Mouse (Mus musculus) common myeloid progenitor, adult 5-6 weeks (primary cell): ENCODE measurements around the gene Olfr1097. TPM values are rescaled to one million over a fixed set of nuclear protein-coding genes. Genes with fewer than 3 reads are reported as not detected.

Experiments used
- ATAC-seq: replicated peaks from 2 replicates; pipeline ENCODE4 v1.8.0; 2016; ENCODE audit warnings: low read depth, mild to moderate bottlenecking, moderate TSS enrichment, inconsistent platforms; ENCODE audit not compliant: poor library complexity, severe bottlenecking
- total RNA-seq: library from RNA; stranded (forward); fragments of 200-1000, 187-1606 nt; gene quantifications from 2 replicates; pipeline ENCODE4 v1.2.3, GENCODE M21; 2017

Olfr1097 gene
- not detected in 2 replicates for total RNA-seq

GRCm38 (mm10) chr2:86892116-86892515, at the start of gene Olfr1097:
Gene Olfr1097, minus strand, starts transcription at chr2:86892216.
- no peak for ATAC-seq

GRCm38 (mm10) chr2:86926557-86926956, 34.5 kb upstream of the Olfr1097 start:
- no peak for ATAC-seq

GRCm38 (mm10) chr2:86924445-86924844, 32.4 kb upstream of the Olfr1097 start, which contains the start of gene Olfr1098:
Gene Olfr1098, minus strand, starts transcription at chr2:86924545.
- no peak for ATAC-seq

- ATAC-seq, result no peak
These were observed 13.6 kb upstream of the Olfr1097 start for GRCm38 (mm10) chr2:86905647-86906046.

GRCm38 (mm10) chr2:86874702-86875101, 17.3 kb downstream of the Olfr1097 start, which contains the start of gene Gm13723:
Gene Gm13723, minus strand, starts transcription at chr2:86874802.
- ATAC-seq, result no peak

- no peak for ATAC-seq
These were observed 40.4 kb downstream of the Olfr1097 start, which contains the start of gene Olfr1095 for GRCm38 (mm10) chr2:86851596-86851995. Gene Olfr1095, minus strand, starts transcription at chr2:86851696.

Other genes with a start within 250 kb of the Olfr1097 start
- not detected in 2 replicates for gene Olfr1085, start 230.2 kb downstream of the Olfr1097 start, total RNA-seq
- gene Olfr1086, start 212.1 kb downstream of the Olfr1097 start, total RNA-seq, result not detected in 2 replicates
- not detected in 2 replicates for gene Olfr1087, start 193.8 kb downstream of the Olfr1097 start, total RNA-seq
- not detected in 2 replicates for gene Olfr1089, start 158.5 kb downstream of the Olfr1097 start, total RNA-seq
- not detected in 2 replicates for gene Olfr1090, start 133.2 kb downstream of the Olfr1097 start, total RNA-seq
- not detected in 2 replicates for gene Olfr1093, start 109.7 kb downstream of the Olfr1097 start, total RNA-seq
- not detected in 2 replicates for gene Olfr141, start 82.2 kb downstream of the Olfr1097 start, total RNA-seq
- not detected in 2 replicates for gene Olfr1094, start 67.6 kb downstream of the Olfr1097 start, total RNA-seq
- gene Olfr1095, start 40.5 kb downstream of the Olfr1097 start, total RNA-seq, result not detected in 2 replicates
- gene Gm13723, start 17.4 kb downstream of the Olfr1097 start, total RNA-seq, result not detected in 2 replicates
- not detected in 2 replicates for gene Olfr1098, start 32.3 kb upstream of the Olfr1097 start, total RNA-seq
- gene Olfr1099, start 68.5 kb upstream of the Olfr1097 start, total RNA-seq, result not detected in 2 replicates
- not detected in 2 replicates for gene Olfr1100, start 87.7 kb upstream of the Olfr1097 start, total RNA-seq
- not detected in 2 replicates for gene Olfr1101, start 99.0 kb upstream of the Olfr1097 start, total RNA-seq
- gene Olfr1102, start 106.2 kb upstream of the Olfr1097 start, total RNA-seq, result not detected in 2 replicates
- not detected in 2 replicates for gene Olfr1104, start 134.9 kb upstream of the Olfr1097 start, total RNA-seq
- not detected in 2 replicates for gene Olfr1105, start 144.3 kb upstream of the Olfr1097 start, total RNA-seq
- not detected in 2 replicates for gene Olfr1106, start 160.1 kb upstream of the Olfr1097 start, total RNA-seq
- not detected in 2 replicates for gene Olfr1107, start 183.6 kb upstream of the Olfr1097 start, total RNA-seq
- not detected in 2 replicates for gene Olfr1109, start 203.8 kb upstream of the Olfr1097 start, total RNA-seq
- not detected in 2 replicates for gene Olfr259, start 222.4 kb upstream of the Olfr1097 start, total RNA-seq
- gene Olfr1110, start 248.1 kb upstream of the Olfr1097 start, total RNA-seq, result not detected in 2 replicates